Mouse (Mus musculus): ENCODE measurements around the gene Cct2. TPM values are rescaled to one million over a fixed set of nuclear protein-coding genes. Genes with fewer than 3 reads are reported as not detected.
"Not testable (repeated sequence)": the region's sequence is repeated elsewhere in the genome, so short reads cannot be mapped to it uniquely, and the experiment has no call there.

Gene Cct2
- total and polyA plus RNA-seq, 2 experiments from 2014 or later = 129 to 154 TPM

GRCm38 (mm10) chr10:117042295-117042694 lies 21.3 kb downstream of the Cct2 start:
- H3K4me2 ChIP-seq (ENCODE audit: low read depth, low read length) = peak overlapping the region; percentile 48
- H3K9me3 ChIP-seq (replicated peaks; ENCODE audit: control insufficient read depth, low read length) = no peaks in the 10 kb centered on the region
- no peaks in the 10 kb centered on the region for H3K27me3 ChIP-seq (ENCODE audit: control insufficient read depth, insufficient read depth, low read length)
- H3K36me3 ChIP-seq (replicated peaks; ENCODE audit: control insufficient read depth, insufficient read depth, low read length) = no peaks in the 10 kb centered on the region
- ATAC-seq (ENCODE audit: insufficient read depth, low read depth) = peak; percentile 86
- peaks cover 16% of the 10 kb centered on the region; the same call in 1 of the 2 replicates for H3K4me1 ChIP-seq (ENCODE audit: control insufficient read depth, insufficient read depth)
- peak; percentile 94 for TF ChIP-seq EP300 (IDR thresholded peaks at IDR 0.05; ENCODE audit: low read depth)
- no peak for TF ChIP-seq CTCF (IDR thresholded peaks at IDR 0.05; ENCODE audit: low read depth)
- WGBS = 15% methylated on average over 14 of the region's 14 CpGs
- peak; percentile 96 for DNase-seq (ENCODE audit: low spot score)
- H3K4me3 ChIP-seq (ENCODE audit: low read depth, low read length) = no peak overlapping the region
- peak overlapping the region; percentile 35; the same call in 1 of the 2 replicates for H3K9ac ChIP-seq (replicated peaks; ENCODE audit: low read depth, low read length)
- peak overlapping the region; percentile 93 for H3K27ac ChIP-seq (ENCODE audit: low read depth)

GRCm38 (mm10) chr10:117040355-117040754 lies 23.3 kb downstream of the Cct2 start:
- no peak for DNase-seq (ENCODE audit: low spot score)
- Histone ChIP-seq H3K4me1 (ENCODE audit: control insufficient read depth, insufficient read depth) (peaks cover 16% of the 10 kb centered on the region; the same call in 1 of the 2 replicates), H3K4me3 (ENCODE audit: low read depth, low read length) (no peak overlapping the region), H3K27ac (ENCODE audit: low read depth) (no peak overlapping the region), H3K9me3 (replicated peaks; ENCODE audit: control insufficient read depth, low read length) (no peaks in the 10 kb centered on the region), H3K36me3 (replicated peaks; ENCODE audit: control insufficient read depth, insufficient read depth, low read length) (no peaks in the 10 kb centered on the region), H3K27me3 (ENCODE audit: control insufficient read depth, insufficient read depth, low read length) (no peaks in the 10 kb centered on the region), H3K9ac (replicated peaks; ENCODE audit: low read depth, low read length) (no peak overlapping the region), H3K4me2 (ENCODE audit: low read depth, low read length) (no peak overlapping the region)
- ATAC-seq (ENCODE audit: insufficient read depth, low read depth) = no peak
- WGBS = 72% methylated on average over 6 of the region's 6 CpGs
- TF ChIP-seq CTCF (IDR thresholded peaks at IDR 0.05; ENCODE audit: low read depth) = peak; percentile 56
- TF ChIP-seq EP300 (IDR thresholded peaks at IDR 0.05; ENCODE audit: low read depth) = no peak

- no peaks in the 10 kb centered on the region for H3K4me1 ChIP-seq (ENCODE audit: control insufficient read depth, insufficient read depth)
- ATAC-seq (ENCODE audit: insufficient read depth, low read depth) = peak; percentile 71
- H3K4me3 ChIP-seq (ENCODE audit: low read depth, low read length) = no peak overlapping the region
- DNase-seq (ENCODE audit: low spot score) = peak; percentile 77
- no peak overlapping the region for H3K4me2 ChIP-seq (ENCODE audit: low read depth, low read length)
- no peaks in the 10 kb centered on the region for H3K27me3 ChIP-seq (ENCODE audit: control insufficient read depth, insufficient read depth, low read length)
- H3K27ac ChIP-seq (ENCODE audit: low read depth) = no peak overlapping the region
- TF ChIP-seq EP300 (IDR thresholded peaks at IDR 0.05; ENCODE audit: low read depth) = no peak
- peak; percentile 90 for TF ChIP-seq CTCF (IDR thresholded peaks at IDR 0.05; ENCODE audit: low read depth)
- no peaks in the 10 kb centered on the region for H3K36me3 ChIP-seq (replicated peaks; ENCODE audit: control insufficient read depth, insufficient read depth, low read length)
- WGBS = 13% methylated on average over 8 of the region's 8 CpGs
- H3K9ac ChIP-seq (replicated peaks; ENCODE audit: low read depth, low read length) = no peak overlapping the region
- no peaks in the 10 kb centered on the region for H3K9me3 ChIP-seq (replicated peaks; ENCODE audit: control insufficient read depth, low read length)
Measured at GRCm38 (mm10) chr10:117033785-117034184, 29.8 kb downstream of the Cct2 start.

GRCm38 (mm10) chr10:117031160-117031559 lies 32.5 kb downstream of the Cct2 start:
- H3K4me2 ChIP-seq (ENCODE audit: low read depth, low read length) = no peak overlapping the region
- ATAC-seq (ENCODE audit: insufficient read depth, low read depth) (no peak), DNase-seq (ENCODE audit: low spot score) (no peak)
- H3K27me3 ChIP-seq (ENCODE audit: control insufficient read depth, insufficient read depth, low read length) = no peaks in the 10 kb centered on the region
- no peaks in the 10 kb centered on the region for H3K9me3 ChIP-seq (replicated peaks; ENCODE audit: control insufficient read depth, low read length)
- no peak for TF ChIP-seq EP300 (IDR thresholded peaks at IDR 0.05; ENCODE audit: low read depth)
- TF ChIP-seq CTCF (IDR thresholded peaks at IDR 0.05; ENCODE audit: low read depth) = no peak
- no peak overlapping the region for H3K27ac ChIP-seq (ENCODE audit: low read depth)
- WGBS = 87% methylated on average over 3 of the region's 3 CpGs
- no peaks in the 10 kb centered on the region for H3K4me1 ChIP-seq (ENCODE audit: control insufficient read depth, insufficient read depth)
- no peaks in the 10 kb centered on the region for H3K36me3 ChIP-seq (replicated peaks; ENCODE audit: control insufficient read depth, insufficient read depth, low read length)
- H3K9ac ChIP-seq (replicated peaks; ENCODE audit: low read depth, low read length) = no peak overlapping the region
- H3K4me3 ChIP-seq (ENCODE audit: low read depth, low read length) = no peak overlapping the region

GRCm38 (mm10) chr10:117026176-117026575 lies 37.4 kb downstream of the Cct2 start:
- DNase-seq (ENCODE audit: low spot score) (no peak), ATAC-seq (ENCODE audit: insufficient read depth, low read depth) (no peak)
- Histone ChIP-seq H3K9ac (replicated peaks; ENCODE audit: low read depth, low read length) (no peak overlapping the region), H3K4me2 (ENCODE audit: low read depth, low read length) (no peak overlapping the region), H3K4me1 (ENCODE audit: control insufficient read depth, insufficient read depth) (peaks cover 19% of the 10 kb centered on the region), H3K36me3 (replicated peaks; ENCODE audit: control insufficient read depth, insufficient read depth, low read length) (no peaks in the 10 kb centered on the region), H3K4me3 (ENCODE audit: low read depth, low read length) (no peak overlapping the region), H3K27me3 (ENCODE audit: control insufficient read depth, insufficient read depth, low read length) (0 out of 2 replicates have a peak, but pooled peaks cover 5% of the 10 kb centered on the region), H3K9me3 (replicated peaks; ENCODE audit: control insufficient read depth, low read length) (no peaks in the 10 kb centered on the region), H3K27ac (ENCODE audit: low read depth) (no peak overlapping the region)
- WGBS = 78% methylated on average over 8 of the region's 8 CpGs
- TF ChIP-seq EP300 (IDR thresholded peaks at IDR 0.05; ENCODE audit: low read depth) (no peak), CTCF (IDR thresholded peaks at IDR 0.05; ENCODE audit: low read depth) (no peak)

GRCm38 (mm10) chr10:117025776-117026175 lies 37.8 kb downstream of the Cct2 start:
- peaks cover 19% of the 10 kb centered on the region for H3K4me1 ChIP-seq (ENCODE audit: control insufficient read depth, insufficient read depth)
- H3K4me2 ChIP-seq (ENCODE audit: low read depth, low read length); H3K36me3 ChIP-seq (replicated peaks; ENCODE audit: control insufficient read depth, insufficient read depth, low read length); H3K4me3 ChIP-seq (ENCODE audit: low read depth, low read length); DNase-seq (ENCODE audit: low spot score); H3K27ac ChIP-seq (ENCODE audit: low read depth); H3K9ac ChIP-seq (replicated peaks; ENCODE audit: low read depth, low read length); H3K9me3 ChIP-seq (replicated peaks; ENCODE audit: control insufficient read depth, low read length); ATAC-seq (ENCODE audit: insufficient read depth, low read depth); H3K27me3 ChIP-seq (ENCODE audit: control insufficient read depth, insufficient read depth, low read length): not testable (repeated sequence)
